Mouse (Mus musculus) heart, postnatal 36 days (tissue): ENCODE results near the gene Adk. TPM values are rescaled to one million over a fixed set of nuclear protein-coding genes. Genes with fewer than 3 reads are reported as not detected.

Experiments used
- DNase-seq, 2 experiments: peaks; one replicate each; pipeline ENCODE4 v3.0.0; 2021 to 2022
- intact Hi-C: fragments of 180-260 bp; cut with DNase I; formaldehyde crosslinking; loops from one replicate; pipeline ENCODE4 v1.15.1; 2025
- total RNA-seq, 2 experiments: library from RNA; stranded (reverse); gene quantifications; 2 replicates each; pipeline ENCODE4 v1.2.3; 2021

The Adk gene
- total RNA-seq = 100 to 1,000 TPM; 239 to 252 TPM

- DNase-seq = peak; percentile 95 to 97
- intact Hi-C loops = no loop called here
These were observed at the start of gene Adk, which contains the start of gene Ap3m1 for GRCm38 (mm10) chr14:21052112-21052780. Gene Adk, plus strand, starts transcription at chr14:21052574. Gene Ap3m1, minus strand, starts transcription at chr14:21052508.

DNA sequence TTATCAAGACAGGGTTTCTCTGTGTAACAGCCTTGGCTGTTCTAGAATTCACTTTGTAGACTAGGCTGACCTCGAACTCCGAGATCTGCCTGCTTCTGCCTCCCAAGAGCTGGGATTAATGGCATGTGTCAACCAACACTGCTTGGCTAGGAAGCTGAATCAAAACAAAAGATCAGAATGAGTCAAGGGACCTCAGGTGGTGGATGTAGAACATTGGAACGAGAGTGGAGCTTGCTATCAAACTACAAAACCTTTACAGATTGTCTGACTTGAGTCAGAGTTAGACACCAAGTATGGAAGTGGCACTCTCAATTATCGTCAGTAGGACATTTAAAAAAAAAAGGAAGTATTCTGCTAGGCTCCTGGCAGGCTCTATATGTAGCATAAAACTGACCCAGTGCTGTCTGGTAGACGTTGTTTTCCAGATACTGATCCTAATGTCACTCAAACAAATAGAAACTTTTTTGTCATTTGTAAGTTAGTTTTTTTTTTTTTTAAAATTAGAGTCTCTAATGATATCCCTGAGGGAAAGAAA is 38.5 kb upstream of the Adk start:
- intact Hi-C loops = no loop called here
- no peak for DNase-seq

GRCm38 (mm10) chr14:21017871-21018270 is 34.5 kb upstream of the Adk start:
- DNase-seq = no peak
- intact Hi-C loops = no loop called here

- intact Hi-C loops = no loop called here
- no peak for DNase-seq
These were observed 33.4 kb upstream of the Adk start for GRCm38 (mm10) chr14:21018977-21019376.

DNA sequence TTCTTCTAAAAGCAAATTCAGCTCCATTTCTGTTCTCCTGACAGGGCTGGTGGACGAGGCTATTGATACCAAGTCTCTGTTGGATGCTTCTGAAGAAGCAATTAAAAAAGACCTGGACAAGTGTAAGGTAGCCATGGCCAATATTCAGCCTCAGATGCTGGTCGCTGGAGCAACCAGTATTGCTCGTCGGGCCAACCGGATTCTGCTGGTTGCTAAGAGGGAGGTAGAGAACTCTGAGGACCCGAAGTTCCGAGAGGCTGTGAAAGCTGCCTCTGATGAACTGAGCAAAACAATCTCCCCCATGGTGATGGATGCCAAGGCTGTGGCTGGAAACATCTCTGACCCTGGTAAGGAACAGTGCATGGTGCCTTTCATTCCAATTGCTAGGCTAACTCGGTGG is 31.9 kb upstream of the Adk start:
- intact Hi-C loops = no loop called here
- no peak for DNase-seq

DNA sequence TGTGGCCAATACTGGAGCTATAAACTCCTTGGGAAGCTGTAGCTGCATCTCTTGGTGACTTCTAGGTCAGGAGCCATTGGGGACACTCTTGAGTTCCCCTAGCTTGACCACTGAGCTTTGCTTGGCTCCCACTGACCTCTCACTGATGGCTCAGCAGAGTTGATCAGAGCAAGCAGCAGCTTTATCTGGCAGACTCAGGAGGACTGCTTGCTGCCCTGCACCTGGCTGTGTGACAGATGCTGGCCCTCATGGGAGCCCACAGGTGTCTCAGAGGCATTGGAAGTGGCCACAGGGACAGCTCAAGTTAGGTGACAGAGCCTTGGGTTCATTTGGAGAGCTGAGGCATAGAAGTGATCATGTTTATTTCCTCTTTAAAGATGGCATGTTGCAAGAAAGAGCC is 24.8 kb upstream of the Adk start:
- DNase-seq = no peak
- intact Hi-C loops = no loop called here

GRCm38 (mm10) chr14:21029025-21029659 is 23.2 kb upstream of the Adk start:
- DNase-seq = no peak
- intact Hi-C loops = no loop called here

GRCm38 (mm10) chr14:21031783-21032511 is 20.4 kb upstream of the Adk start:
- peak; percentile 55 to 57 for DNase-seq
- intact Hi-C loops = loop anchor here (2.0 kb wide), 1 partner anchor 17 kb away; no protein-coding TSS in a partner anchor

DNA sequence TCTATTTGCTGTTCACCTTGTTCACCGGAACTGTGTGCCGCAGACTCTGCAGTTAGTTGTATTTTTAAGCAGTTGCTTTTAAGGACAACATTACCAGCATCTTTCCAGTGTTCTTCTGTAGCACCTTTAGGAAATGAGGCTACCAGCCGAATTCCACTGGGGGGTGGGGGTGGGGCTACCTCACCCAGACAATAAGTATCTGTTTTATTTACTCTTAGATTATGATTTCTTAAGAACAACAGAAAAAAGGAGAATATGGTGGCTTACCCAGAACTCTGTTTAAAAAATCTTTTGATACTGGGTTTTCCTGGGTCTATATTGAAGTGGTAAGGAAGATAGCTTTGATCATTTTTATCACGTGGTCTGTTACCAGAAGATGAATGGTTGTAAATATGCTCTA is 18.1 kb upstream of the Adk start:
- intact Hi-C loops = no loop called here
- no peak for DNase-seq

DNA sequence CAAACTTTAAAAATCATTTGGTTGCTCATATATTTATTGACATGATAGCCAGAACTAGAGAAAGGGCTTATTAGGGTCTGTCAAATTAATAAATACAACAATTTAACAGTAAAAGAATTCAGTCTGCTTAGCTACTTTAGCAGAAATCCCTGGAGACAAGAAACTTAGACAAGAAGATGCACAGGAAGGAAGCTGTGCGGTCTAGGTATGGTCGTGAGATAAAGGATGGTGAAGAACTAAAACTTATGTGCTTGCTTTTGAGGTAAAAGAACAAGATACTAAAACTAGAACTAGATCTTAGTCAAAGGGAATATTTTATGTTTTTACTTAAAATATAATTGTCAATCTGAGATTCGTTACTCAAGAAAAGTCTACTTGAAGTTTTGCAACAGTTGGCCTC is 17.6 kb upstream of the Adk start:
- intact Hi-C loops = no loop called here
- no peak for DNase-seq

DNA sequence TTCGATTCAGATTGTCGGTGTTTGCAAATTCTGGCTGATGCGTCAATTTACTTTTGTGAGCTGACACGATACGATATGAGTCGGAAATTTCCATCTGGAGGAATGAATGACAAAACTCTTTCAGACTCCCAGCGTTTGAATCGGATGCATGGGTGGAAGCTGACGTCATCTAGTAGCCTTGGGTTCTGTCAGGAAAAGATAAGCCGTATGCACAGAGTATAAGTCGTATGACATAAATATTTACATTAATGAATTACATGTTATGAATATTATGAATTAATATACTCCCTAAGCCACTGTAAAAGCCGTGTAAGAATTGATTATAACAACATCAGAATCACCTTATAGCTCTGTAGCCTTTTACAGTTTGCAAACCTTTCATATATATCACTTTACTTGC is 13.3 kb upstream of the Adk start:
- DNase-seq = no peak
- intact Hi-C loops = no loop called here

- DNase-seq = no peak
- intact Hi-C loops = no loop called here
These were observed 12.8 kb upstream of the Adk start for GRCm38 (mm10) chr14:21039623-21040022.

DNA sequence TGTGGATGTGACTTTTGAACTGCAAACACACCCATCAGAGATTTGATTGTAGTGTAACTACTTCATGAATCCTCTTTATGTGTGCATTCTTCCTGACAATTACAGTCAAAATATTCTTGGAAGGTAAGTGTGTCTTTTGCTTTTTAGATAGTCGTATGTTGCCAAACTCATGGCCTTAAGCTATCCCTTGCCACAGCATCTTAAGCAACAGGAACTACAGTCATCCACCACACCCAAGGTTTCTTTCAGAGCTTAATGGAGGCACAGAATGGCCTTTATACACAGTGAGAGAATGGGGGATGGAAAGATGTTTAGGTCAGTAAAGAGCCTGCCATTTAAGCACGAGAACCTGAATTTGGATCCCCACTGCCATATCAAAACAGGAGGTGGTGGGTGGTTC is 4.5 kb upstream of the Adk start:
- intact Hi-C loops = loop anchor here (2.0 to 5.0 kb wide), 2 partner anchors 15 to 64 kb away; no protein-coding TSS in a partner anchor
- DNase-seq = no peak

- intact Hi-C loops = loop anchor here (2.0 to 5.0 kb wide), 2 partner anchors 16 to 63 kb away; no protein-coding TSS in a partner anchor
- peak in 1 of 2 experiments; percentile 61 for DNase-seq
These were observed 3.5 kb upstream of the Adk start for GRCm38 (mm10) chr14:21048879-21049278.

DNA sequence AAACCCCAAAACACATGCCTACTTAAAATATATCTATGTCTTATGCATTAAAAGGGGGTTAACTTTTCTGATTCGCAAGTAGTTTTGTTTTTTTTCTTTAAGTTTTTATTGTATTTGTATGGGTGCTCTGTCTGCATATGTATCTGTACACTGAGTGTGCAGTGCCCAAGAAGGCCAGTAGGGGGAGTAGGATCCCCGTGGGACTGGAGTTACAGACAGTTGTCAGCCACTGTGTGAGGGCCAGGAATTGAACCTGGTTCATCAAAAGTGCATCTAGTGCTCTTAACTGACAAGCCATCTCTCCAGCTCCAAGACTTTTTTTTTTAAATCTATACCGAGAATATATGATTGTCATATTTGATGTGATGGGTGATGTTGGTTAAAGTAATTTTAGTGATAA is 1.6 kb upstream of the Adk start:
- intact Hi-C loops = no loop called here
- DNase-seq = no peak

DNA sequence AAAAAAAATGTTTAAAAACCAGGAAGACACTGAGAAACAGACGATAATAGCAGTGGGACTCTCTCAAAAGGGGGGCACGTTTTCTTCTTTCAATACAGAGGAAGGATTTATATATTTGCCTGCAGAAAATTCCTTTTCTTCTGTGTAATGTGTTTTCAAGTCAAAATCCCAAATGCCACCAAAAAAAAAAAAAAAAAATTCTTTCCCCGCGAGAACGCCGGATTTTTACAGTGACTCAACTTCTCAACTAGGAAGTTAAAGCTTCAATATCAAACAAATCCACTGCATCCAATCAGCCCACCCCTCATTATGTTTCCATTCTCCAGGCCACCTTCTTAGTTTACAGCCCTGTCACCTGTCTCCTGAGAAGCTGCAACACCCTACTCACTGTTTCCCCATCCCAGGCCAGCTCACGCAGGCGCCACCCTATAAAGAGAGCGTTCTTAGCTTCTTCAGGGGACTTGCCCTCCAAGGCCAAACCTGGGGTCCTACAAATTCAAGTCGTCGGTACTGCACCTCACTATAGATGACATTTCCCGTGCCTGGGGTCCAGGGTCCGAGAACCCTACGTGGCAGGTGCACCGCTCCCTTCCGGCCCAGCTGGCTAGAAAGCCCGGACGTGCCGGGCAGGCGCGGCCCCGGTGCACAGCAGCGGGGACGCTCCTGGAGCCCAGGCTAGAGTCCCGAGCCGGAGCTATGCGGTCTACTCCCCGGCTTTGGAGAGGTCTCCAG is 828 bp upstream of the Adk start:
- DNase-seq = no peak
- intact Hi-C loops = no loop called here

DNA sequence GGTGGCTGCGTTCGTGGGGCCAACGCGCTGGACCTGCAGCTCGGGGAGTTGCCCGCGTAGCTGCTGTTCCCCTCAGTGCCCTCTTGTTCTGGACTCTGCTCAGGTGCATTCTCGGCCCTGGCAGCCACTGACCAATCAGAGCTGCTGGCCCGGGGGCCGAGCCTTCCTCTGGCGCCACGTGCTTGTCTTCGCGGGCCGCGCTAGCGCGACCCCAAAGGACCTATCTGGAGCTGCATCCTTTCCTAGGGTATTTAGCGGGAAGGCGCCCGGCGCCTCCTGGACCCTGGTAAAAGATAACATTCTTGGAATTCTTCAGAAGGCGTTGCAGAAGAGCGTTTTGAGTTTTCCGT is 382 bp downstream of the Adk start:
- intact Hi-C loops = loop anchor here (1.0 kb wide), 1 partner anchor 22 kb away; no protein-coding TSS in a partner anchor

DNA sequence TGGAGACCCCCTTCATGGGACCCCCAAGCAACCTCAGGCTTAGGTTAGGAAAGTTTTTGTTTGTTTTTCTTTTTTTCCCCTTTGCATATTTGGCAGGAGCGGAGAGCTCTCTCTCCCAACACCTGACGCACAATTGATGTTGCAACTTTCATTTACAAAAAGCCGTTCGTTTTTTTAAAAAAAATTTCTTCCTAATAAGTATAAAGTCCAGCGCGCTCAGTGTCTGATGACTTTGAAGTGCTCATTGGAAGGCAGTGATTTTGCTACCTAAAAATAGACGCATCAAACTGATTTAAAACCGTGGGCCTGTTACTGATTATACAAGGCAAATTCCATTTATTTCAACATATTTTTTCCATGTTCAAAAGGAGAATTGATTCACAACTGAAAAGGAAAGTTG is 777 bp downstream of the Adk start:
- intact Hi-C loops = loop anchor here (1.0 kb wide), 1 partner anchor 21 kb away; no protein-coding TSS in a partner anchor
- no peak for DNase-seq

More for the DNA sequence above, 382 bp downstream of the Adk start:
- DNase-seq = peak in 1 of 2 experiments; percentile 71

DNA sequence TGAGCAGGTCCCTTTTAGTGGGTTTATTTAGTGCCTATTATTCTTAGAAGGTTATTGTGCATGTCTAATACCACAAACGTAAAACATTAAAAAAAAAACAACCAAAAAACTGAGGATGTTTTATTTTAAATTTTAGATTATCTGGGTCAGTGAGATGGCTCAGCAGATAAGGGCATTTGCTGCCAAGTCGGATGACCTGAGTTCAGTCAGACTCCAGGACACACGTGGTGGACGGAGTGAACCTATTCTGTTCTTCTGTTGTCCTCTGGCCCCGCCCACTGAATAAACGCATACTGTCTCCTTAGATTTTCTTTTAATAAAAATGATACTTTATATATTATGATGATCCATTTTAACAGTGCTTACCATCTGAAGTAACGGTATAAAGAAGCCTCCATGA is 1.2 kb downstream of the Adk start:
- intact Hi-C loops = loop anchor here (1.0 kb wide), 1 partner anchor 21 kb away; no protein-coding TSS in a partner anchor
- DNase-seq = no peak

GRCm38 (mm10) chr14:21058972-21059371 is 6.6 kb downstream of the Adk start:
- DNase-seq = no peak
- intact Hi-C loops = loop anchor here (2.0 kb wide), 1 partner anchor 14 kb away; no protein-coding TSS in a partner anchor
